Mouse (Mus musculus): ENCODE data around the gene Tspan31.

DNA sequence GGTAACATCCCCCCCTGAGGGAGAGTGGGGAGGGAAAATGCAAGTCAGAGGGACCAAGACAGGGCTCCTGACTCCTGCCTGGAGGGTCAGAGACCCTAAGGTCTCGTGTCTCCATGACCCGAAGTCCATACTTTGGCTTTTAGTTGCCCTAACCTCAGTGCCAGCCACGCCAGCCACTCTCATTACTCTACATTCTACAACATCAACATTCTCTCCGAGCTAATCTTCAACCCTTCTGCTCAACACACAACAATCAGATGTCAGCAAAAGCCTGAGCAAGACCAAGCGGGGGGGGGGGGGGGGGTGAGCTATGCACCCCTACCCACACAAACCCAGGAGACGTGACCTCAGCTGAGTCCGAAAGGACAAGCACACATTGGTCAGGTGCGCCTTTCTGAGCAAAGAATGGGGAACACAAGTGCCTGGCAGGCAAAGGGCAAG, 36.7 kb downstream of the Tspan31 start:
- TF ChIP-seq CTCF (conservative IDR thresholded peaks at IDR 0.05; ENCODE audit: low read length) = no peak
- no peak for TF ChIP-seq NANOG (IDR thresholded peaks at IDR 0.05; ENCODE audit: borderline replicate concordance, low read length)
